Mouse (Mus musculus) limb, embryonic 15.5 days (tissue): ENCODE data around the gene Clic4. TPM values are rescaled to one million over a fixed set of nuclear protein-coding genes. Genes with fewer than 3 reads are reported as not detected.
A peak's percentile ranks its signal among the peaks of the same experiment; 100 is the strongest.

Experiments
- ATAC-seq: fragments of 200-750 bp; cut with Nextera tagmentation; 2 replicates; pipeline ENCODE4 v1.8.0; 2017; ENCODE audit warnings: low read depth, moderate TSS enrichment; ENCODE audit not compliant: insufficient number of reproducible peaks, low FRiP score, low TSS enrichment
- H3K27ac ChIP-seq: fragments of 300-500 bp; sonication (generic); 2 replicates; pipeline ENCODE4 v1.5.1; 2015; ENCODE audit warnings: moderate library complexity, mild to moderate bottlenecking, inconsistent platforms
- H3K27me3 ChIP-seq: fragments of 300-500 bp; sonication (generic); 2 replicates; pipeline ENCODE4 v1.6.1; 2015; ENCODE audit warnings: inconsistent platforms
- H3K36me3 ChIP-seq: fragments of 300-500 bp; sonication (generic); 2 replicates; pipeline ENCODE4 v1.6.1; 2015; ENCODE audit warnings: inconsistent platforms
- H3K4me1 ChIP-seq: fragments of 300-500 bp; sonication (generic); 2 replicates; pipeline ENCODE4 v1.6.1; 2015; ENCODE audit warnings: inconsistent platforms
- H3K4me2 ChIP-seq: fragments of 300-500 bp; sonication (generic); 2 replicates; pipeline ENCODE4 v1.6.1; 2015; ENCODE audit warnings: mild to moderate bottlenecking, inconsistent platforms
- H3K4me3 ChIP-seq: fragments of 300-500 bp; sonication (generic); 2 replicates; pipeline ENCODE4 v1.5.1; 2015; ENCODE audit warnings: mild to moderate bottlenecking, inconsistent platforms
- H3K9ac ChIP-seq: fragments of 300-500 bp; sonication (generic); 2 replicates; pipeline ENCODE4 v1.6.1; 2015; ENCODE audit warnings: inconsistent platforms
- H3K9me3 ChIP-seq: fragments of 300-500 bp; sonication (generic); 2 replicates; pipeline ENCODE4 v1.6.1; 2016; ENCODE audit warnings: inconsistent platforms
- WGBS: fragments of 180-500 bp; shearing (Covaris S2); methylation state at CpG from one replicate; pipeline ENCODE4 v1.1.7; 2015; 5-methylcytosine and 5-hydroxymethylcytosine counted together
- polyA plus RNA-seq: library from polyadenylated mRNA; unstranded; fragments of >200 nt; fragmentation: Nextera tagmentation; extraction: Ambion mirVana; gene quantifications from 2 replicates; pipeline ENCODE4 v1.2.1, GENCODE M21; 2015

Gene Clic4
- polyA plus RNA-seq, 1 experiment from 2014 or later: 117 TPM

DNA sequence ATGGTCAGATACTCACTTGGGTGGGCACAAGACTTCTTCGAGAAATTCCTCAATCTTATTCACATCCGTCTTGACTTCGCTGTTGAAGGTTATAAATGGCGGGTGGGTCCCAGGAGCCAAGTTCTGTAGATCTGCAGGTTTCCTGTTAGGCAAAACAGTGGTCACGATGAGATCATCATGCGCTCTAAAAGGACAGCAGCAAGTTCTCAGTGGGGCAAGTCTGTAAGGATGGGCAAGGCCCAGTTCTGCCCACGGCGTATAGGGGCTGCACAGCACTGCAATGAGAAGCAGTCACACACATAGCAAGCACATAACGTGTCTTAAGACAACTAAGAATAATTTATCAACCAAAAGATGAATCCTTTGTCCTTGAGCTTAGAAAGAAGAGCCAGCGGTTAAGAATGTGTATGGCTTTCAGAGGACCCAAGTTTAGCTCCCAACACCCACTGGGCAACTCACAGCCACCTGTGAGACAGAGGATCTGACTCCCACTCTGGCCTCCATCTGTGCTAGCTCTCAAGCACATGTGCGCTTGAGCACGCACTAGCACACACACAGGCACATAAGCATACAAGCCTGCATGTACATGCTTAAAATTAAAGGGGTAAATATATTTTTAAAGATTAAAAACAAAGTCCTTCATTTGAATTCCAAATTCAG lies 46.5 kb downstream of the Clic4 start:
- no peaks in the 10 kb centered on the region for H3K9me3 ChIP-seq

DNA sequence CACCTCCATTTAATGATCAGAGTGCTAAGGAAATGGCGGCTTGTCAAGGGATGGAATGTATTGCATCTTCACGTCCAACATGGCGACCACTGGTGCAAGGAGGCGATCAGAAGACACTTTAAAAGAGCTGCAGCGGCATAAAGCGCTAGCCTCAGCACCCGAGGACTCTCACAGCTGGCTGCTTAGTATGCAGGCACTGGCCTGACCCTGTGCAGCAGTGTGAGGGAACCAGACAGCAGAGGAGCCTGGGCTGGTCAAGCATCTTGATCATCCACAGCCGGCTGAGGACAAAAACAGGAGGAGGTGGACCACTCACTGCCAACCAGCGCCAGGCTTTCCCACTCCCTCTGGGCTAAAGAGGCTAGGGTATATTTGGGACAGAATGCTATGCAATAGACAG lies 48.8 kb downstream of the Clic4 start:
- Histone ChIP-seq H3K27me3 (no peaks in the 10 kb centered on the region), H3K4me3 (no peak overlapping the region), H3K9ac (no peak overlapping the region), H3K4me1 (peaks cover 14% of the 10 kb centered on the region; the same call in 1 of the 2 replicates), H3K27ac (no peak overlapping the region), H3K36me3 (peaks cover 32% of the 10 kb centered on the region), H3K9me3 (no peaks in the 10 kb centered on the region), H3K4me2 (no peak overlapping the region)
- 89% methylated on average over 9 of the region's 9 CpGs for WGBS
- no peak for ATAC-seq

More for the DNA sequence above, 46.5 kb downstream of the Clic4 start:
- no peak overlapping the region for H3K27ac ChIP-seq
- H3K4me3 ChIP-seq: no peak overlapping the region
- no peaks in the 10 kb centered on the region for H3K27me3 ChIP-seq
- ATAC-seq: no peak
- H3K9ac ChIP-seq: no peak overlapping the region
- no peak overlapping the region for H3K4me2 ChIP-seq
- H3K4me1 ChIP-seq: peaks cover 6% of the 10 kb centered on the region; the same call in 1 of the 2 replicates
- 88% methylated on average over 12 of the region's 12 CpGs for WGBS
- H3K36me3 ChIP-seq: peaks cover 25% of the 10 kb centered on the region

DNA sequence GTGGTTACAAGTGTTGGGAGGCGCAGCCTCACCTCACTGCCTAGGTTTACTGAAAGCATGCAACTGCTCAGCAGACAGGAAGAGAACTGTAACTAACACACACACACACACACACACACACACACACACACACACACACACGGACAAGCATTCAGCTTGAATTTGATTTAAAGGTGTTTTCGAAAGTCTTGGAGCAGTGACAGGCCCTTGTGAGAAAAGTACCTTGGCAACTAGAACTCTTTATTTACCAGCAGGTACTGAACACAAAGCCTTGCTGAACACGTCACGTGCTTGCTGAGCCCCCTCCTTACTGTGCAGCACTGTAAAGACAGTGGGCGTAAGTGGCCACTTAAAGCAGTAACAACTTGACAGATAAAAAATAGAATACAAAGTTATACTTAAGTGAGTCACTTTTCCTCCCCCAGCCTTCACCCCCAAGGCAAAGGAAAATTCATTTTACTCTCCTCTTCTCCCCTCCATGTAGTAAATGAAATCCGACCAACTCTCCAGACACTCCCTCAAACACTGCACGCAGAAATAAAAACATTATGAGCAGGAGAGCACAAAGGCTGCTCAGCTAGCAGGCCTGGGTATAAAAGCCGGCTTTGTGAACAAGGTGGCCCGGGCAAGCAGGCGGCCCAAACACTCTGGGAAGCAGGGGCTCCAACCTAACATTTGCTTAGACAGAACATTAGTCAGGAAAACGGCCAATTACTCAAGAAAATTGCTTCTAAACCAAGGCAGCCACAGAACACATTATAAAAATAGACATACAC lies 50.8 kb downstream of the Clic4 start:
- Histone ChIP-seq H3K4me2 (no peak overlapping the region), H3K4me3 (no peak overlapping the region), H3K9ac (no peak overlapping the region), H3K27me3 (no peaks in the 10 kb centered on the region), H3K4me1 (peaks cover 14% of the 10 kb centered on the region; the same call in 1 of the 2 replicates), H3K9me3 (no peaks in the 10 kb centered on the region), H3K27ac (peak overlapping the region; percentile 72), H3K36me3 (peaks cover 50% of the 10 kb centered on the region)
- WGBS: 52% methylated on average over 12 of the region's 12 CpGs
- ATAC-seq: peak; percentile 31; the same call in 1 of the 2 replicates

DNA sequence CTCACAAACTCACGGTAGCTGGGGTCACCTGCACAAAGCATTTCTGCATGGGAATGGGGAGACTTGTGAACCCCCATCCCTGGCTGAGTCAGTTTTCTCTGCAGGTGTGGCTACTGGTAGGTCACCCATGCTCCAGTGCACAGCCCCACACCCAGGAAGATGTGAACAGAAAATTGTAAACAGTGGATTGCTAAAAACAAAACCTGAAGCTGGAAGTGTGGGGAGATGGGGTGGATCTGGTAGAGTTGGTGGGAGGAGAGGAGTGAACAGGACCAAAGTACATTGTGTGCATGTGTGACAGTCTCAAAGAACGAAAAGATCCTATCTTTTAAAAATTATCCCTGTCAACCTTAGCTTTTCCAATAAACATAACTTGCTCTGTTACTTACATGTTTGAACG lies 52.0 kb downstream of the Clic4 start:
- Histone ChIP-seq H3K9me3 (no peaks in the 10 kb centered on the region), H3K9ac (no peak overlapping the region), H3K4me2 (no peak overlapping the region), H3K4me1 (peaks cover 14% of the 10 kb centered on the region; the same call in 1 of the 2 replicates), H3K27ac (no peak overlapping the region), H3K36me3 (peaks cover 57% of the 10 kb centered on the region), H3K27me3 (no peaks in the 10 kb centered on the region), H3K4me3 (no peak overlapping the region)
- WGBS: 74% methylated on average over 3 of the region's 3 CpGs
- ATAC-seq: no peak

DNA sequence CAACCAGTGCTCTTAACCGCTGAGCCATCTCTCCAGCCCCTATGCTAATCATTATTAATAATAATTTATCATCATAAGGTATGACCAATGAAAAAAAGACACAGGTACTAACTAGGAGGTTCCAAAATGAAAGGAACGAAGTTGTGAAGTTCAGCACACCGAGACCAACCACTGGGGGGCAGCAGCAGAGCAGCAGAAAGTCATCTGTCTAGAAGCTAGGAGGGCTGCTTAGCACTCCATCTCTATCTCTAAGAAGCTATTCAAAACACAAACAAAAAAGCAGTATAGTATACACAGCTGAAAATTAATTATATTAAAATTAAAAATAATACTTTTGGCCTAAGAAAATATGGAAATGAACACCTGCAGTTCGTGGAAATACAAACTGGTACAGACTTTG lies 53.0 kb downstream of the Clic4 start:
- Histone ChIP-seq H3K36me3 (peaks cover 60% of the 10 kb centered on the region), H3K4me2 (no peak overlapping the region), H3K4me1 (peaks cover 14% of the 10 kb centered on the region; the same call in 1 of the 2 replicates), H3K9me3 (no peaks in the 10 kb centered on the region), H3K27ac (no peak overlapping the region), H3K4me3 (no peak overlapping the region), H3K27me3 (no peaks in the 10 kb centered on the region), H3K9ac (no peak overlapping the region)
- WGBS: 56% methylated on average over 4 of the region's 4 CpGs
- no peak for ATAC-seq

DNA sequence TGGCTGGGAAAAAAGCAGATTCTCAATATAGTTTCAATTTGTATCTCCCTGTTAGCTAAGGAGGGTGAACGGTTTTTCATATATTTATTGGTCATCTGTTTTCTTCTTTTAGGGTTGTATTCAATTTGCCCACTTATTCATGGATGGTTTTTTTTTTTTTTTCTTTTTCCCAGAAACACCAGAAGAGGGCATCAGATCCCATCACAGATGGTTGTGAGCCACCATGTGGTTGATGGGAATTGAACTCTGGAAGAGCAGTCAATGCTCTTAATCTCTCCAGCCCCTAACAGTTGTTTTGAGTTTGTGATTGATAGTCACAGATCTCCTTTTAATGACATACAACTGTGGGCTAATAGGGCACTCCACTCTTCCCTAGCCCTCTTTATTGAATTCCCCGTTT lies 62.8 kb downstream of the Clic4 start:
- WGBS: 51% methylated on average over 2 of the region's 2 CpGs
- peaks cover 15% of the 10 kb centered on the region for H3K36me3 ChIP-seq
- no peaks in the 10 kb centered on the region for H3K9me3 ChIP-seq
- peaks cover 27% of the 10 kb centered on the region for H3K27me3 ChIP-seq
- H3K27ac ChIP-seq: no peak overlapping the region
- H3K4me1 ChIP-seq: peaks cover 8% of the 10 kb centered on the region
- no peak overlapping the region for H3K9ac ChIP-seq
- no peak overlapping the region for H3K4me3 ChIP-seq
- no peak overlapping the region for H3K4me2 ChIP-seq
- no peak for ATAC-seq

DNA sequence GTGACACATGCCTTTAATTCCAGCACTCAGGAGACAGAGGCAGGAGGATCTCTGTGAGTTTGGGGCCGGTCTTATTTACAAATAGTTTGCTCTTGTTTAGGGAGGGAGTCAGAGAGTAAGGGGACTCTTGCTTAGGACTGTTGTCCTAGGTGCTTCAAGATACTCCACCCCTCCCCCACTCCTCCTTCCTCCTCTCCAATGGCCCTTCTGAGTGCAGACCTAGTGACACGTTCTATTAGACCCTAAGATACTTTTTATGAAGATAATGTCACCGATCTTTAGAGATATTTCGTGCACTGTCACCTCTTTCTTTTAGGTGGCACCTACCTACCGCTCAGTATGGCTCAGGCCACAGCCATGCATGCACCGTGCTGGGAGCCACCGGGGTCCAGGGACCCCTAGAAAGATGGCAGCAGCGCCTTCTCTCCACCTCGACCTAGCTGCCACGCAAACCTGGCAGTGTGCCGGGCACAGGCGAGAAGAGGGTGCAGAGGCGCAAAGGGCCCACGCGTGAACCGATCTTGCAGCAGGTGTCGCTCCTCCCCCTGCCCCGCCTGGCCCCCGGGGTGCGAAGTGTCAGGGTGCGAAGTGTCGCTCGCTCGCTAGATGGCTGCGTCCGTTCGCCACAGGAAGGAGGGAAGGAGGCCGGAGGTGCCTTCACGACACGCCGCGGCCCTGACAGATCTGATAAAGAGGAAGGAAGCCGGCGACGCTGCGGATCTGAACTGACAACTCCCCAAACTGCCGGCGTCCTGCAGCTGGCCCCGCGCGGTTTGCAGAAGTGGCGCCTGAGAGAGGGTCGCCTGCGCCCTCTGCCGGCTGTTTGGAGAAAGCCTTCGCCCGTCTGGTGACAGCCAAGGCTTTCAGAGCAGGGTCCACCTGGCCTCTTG lies 66.7 kb downstream of the Clic4 start:
- peaks cover 49% of the 10 kb centered on the region for H3K27me3 ChIP-seq
- ATAC-seq: 0 out of 2 replicates have a peak, but pooled peaks have one; percentile 23
- no peaks in the 10 kb centered on the region for H3K9me3 ChIP-seq
- 0 out of 2 replicates have a peak overlapping the region, but pooled peaks have one; percentile 14 for H3K9ac ChIP-seq
- 3% methylated on average over 47 of the region's 47 CpGs for WGBS
- peak overlapping the region; percentile 92 for H3K4me2 ChIP-seq
- peak overlapping the region; percentile 41 for H3K4me3 ChIP-seq
- no peaks in the 10 kb centered on the region for H3K36me3 ChIP-seq
- no peak overlapping the region for H3K27ac ChIP-seq
- H3K4me1 ChIP-seq: peaks cover 16% of the 10 kb centered on the region

DNA sequence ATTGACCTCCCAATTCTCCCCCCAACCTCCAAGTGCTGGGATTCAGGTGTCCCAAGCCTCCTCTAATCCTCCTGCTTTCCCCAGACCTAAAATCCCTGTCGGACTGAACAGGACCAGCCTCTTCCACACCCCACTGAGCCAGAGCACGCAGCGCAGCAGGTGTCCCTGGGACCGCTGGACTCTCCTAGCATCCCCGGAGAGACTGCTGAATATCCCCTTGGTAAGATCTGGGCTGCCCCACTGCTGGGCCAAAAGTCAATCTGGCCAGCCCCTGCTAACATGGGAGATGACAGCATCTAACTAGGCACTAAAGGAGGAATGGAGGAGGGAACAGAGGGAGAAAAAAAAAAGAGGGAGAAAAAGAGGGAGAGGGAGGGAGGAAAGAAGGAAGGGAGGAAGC lies 67.4 kb downstream of the Clic4 start:
- no peak overlapping the region for H3K4me3 ChIP-seq
- no peak overlapping the region for H3K27ac ChIP-seq
- peaks cover 49% of the 10 kb centered on the region for H3K27me3 ChIP-seq
- ATAC-seq: no peak
- 33% methylated on average over 5 of the region's 5 CpGs for WGBS
- no peak overlapping the region for H3K9ac ChIP-seq
- H3K36me3 ChIP-seq: no peaks in the 10 kb centered on the region
- H3K4me1 ChIP-seq: peaks cover 16% of the 10 kb centered on the region
- H3K9me3 ChIP-seq: no peaks in the 10 kb centered on the region
- no peak overlapping the region for H3K4me2 ChIP-seq

DNA sequence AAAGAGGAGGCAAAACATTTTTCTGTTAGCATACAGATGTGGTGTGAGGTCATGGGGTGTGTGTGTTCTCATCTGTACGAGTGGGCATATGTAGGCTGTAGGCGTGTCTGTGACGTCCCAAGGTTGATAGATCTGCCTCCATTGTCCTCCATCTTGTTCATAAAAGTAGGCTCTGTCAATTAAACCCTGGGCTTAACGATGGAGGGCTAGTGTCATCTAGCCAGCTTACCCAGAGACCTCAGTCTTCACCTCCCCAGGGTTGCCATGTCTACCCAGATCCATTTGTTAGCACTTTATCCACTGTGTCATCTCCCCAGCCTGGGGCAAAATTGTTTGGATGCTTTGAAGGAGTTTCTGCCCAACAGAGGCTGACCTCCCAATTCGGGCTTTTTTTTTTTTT lies 67.9 kb downstream of the Clic4 start:
- Histone ChIP-seq H3K36me3 (no peaks in the 10 kb centered on the region), H3K4me1 (peaks cover 16% of the 10 kb centered on the region)
- 51% methylated on average over 5 of the region's 5 CpGs for WGBS

DNA sequence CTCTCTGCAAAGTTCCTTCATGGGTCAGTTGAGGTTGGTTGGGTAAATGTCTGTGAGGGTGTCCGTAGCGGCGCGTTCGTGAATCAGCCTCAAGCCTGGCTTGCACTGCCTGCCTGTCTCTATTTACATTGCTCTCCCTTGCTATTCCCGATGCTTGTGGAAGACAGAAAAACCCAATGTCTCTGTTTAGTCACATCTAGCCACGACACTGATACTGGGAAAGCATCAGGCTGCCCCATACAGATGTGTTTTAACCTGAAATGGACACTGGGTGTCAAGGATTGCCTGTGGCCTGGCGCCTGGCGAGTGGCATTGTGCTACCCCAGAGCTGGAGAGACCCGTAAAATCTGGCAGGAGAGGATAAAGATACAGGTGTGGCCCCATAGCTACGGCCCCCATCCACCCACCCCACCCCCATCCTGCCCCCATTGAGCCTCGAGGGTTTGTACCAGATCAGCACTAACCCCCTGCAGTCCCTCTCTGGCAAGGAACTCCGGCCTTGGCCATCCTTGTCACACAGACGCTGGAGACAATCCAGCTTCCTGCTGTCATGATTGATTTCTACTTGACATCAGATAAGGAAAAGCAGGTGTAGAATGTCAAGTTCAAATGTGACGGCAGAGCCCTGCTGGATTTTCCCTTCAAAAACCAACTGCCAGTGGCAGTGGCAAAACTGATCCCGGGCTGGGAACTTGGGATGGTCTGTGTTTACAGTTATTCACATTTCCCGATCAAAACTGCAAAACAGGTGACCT lies 68.6 kb downstream of the Clic4 start:
- peaks cover 16% of the 10 kb centered on the region for H3K4me1 ChIP-seq
- no peaks in the 10 kb centered on the region for H3K36me3 ChIP-seq
- H3K27ac ChIP-seq: no peak overlapping the region
- peak overlapping the region; percentile 24; the same call in 1 of the 2 replicates for H3K4me3 ChIP-seq
- WGBS: 22% methylated on average over 17 of the region's 17 CpGs
- no peak overlapping the region for H3K9ac ChIP-seq
- H3K4me2 ChIP-seq: peak overlapping the region; percentile 50
- H3K9me3 ChIP-seq: no peaks in the 10 kb centered on the region
- H3K27me3 ChIP-seq: peaks cover 49% of the 10 kb centered on the region
- ATAC-seq: no peak

More for the DNA sequence above, 67.9 kb downstream of the Clic4 start:
- H3K9ac ChIP-seq: no peak overlapping the region
- no peaks in the 10 kb centered on the region for H3K9me3 ChIP-seq
- H3K27me3 ChIP-seq: peaks cover 49% of the 10 kb centered on the region
- ATAC-seq: no peak
- H3K27ac ChIP-seq: no peak overlapping the region
- H3K4me2 ChIP-seq: no peak overlapping the region
- H3K4me3 ChIP-seq: no peak overlapping the region

DNA sequence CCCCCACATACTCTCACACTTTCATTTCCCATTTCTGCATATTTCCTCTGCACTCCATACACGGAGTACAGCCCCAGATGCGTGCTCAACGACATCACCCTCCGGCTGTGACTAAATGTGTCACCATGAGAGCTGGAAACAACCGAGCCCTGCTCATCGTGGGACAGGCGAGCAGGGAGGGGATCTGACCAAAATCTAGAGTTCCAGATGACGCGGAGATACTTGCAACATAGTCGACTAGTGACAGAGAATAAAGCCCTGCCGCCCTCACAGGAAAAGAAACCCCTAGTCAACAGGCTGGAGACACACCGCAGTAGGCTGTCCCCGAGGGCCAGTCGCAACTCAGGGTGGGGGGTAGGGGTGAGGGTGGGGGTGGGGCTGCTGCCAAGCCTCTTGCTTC lies 69.3 kb downstream of the Clic4 start:
- H3K4me3 ChIP-seq: peak overlapping the region; percentile 24
- H3K36me3 ChIP-seq: no peaks in the 10 kb centered on the region
- no peak overlapping the region for H3K9ac ChIP-seq
- WGBS: 4% methylated on average over 14 of the region's 14 CpGs
- no peak for ATAC-seq
- H3K9me3 ChIP-seq: no peaks in the 10 kb centered on the region
- H3K27me3 ChIP-seq: peaks cover 49% of the 10 kb centered on the region
- peak overlapping the region; percentile 50 for H3K4me2 ChIP-seq
- H3K27ac ChIP-seq: no peak overlapping the region
- H3K4me1 ChIP-seq: peaks cover 17% of the 10 kb centered on the region
